18 mouse cellular contexts compared by ENCODE assay signal in genomic region chr8:119590348-119590747, GRCm38 (mm10). TPM values are rescaled to one million over a fixed set of nuclear protein-coding genes. Genes with fewer than 3 reads are reported as not detected.
"Had no signal": no experiment of that assay in that cellular context is flagged by ENCODE, and none has a peak within 500 bp of the region (broad histone marks: within the 10 kb centered on the region; RNA-seq: fewer than 3 reads in every experiment).

No protein-coding gene starts in this region.

- ATAC-seq: liver, embryonic 12.5 days had no signal

- H3K9me3 ChIP-seq: hindbrain, embryonic 13.5 days; limb, embryonic 15.5 days; liver, embryonic 12.5 days; lung, embryonic 15.5 days; midbrain, embryonic 10.5 days; neural tube, embryonic 15.5 days had no signal

- DNase-seq: kidney, adult 18-20 months; kidney, postnatal 4 days; midbrain, embryonic 14.5 days; thymus, adult 18-20 months; thymus, postnatal 14 days had no signal

- H3K4me1 ChIP-seq: lung, embryonic 15.5 days had no signal

- H3K4me2 ChIP-seq: hindbrain, embryonic 13.5 days; limb, embryonic 15.5 days; liver, embryonic 12.5 days; lung, embryonic 15.5 days; neural tube, embryonic 15.5 days had no signal

- H3K4me3 ChIP-seq: hindbrain, embryonic 13.5 days; left cerebral cortex, adult 2 months; limb, embryonic 15.5 days; liver, embryonic 12.5 days; lung, embryonic 15.5 days; midbrain, embryonic 10.5 days; myocyte; neural tube, embryonic 15.5 days had no signal

- H3K27ac ChIP-seq: hindbrain, embryonic 13.5 days; kidney, postnatal 0 days; left cerebral cortex, adult 2 months; limb, embryonic 15.5 days; liver, embryonic 12.5 days; lung, embryonic 15.5 days; midbrain, embryonic 10.5 days; neural tube, embryonic 15.5 days had no signal

- H3K9ac ChIP-seq: hindbrain, embryonic 13.5 days; limb, embryonic 15.5 days; liver, embryonic 12.5 days; lung, embryonic 15.5 days; neural tube, embryonic 15.5 days had no signal

- H3K36me3 ChIP-seq: hindbrain, embryonic 13.5 days; limb, embryonic 15.5 days; liver, embryonic 12.5 days; lung, embryonic 15.5 days; midbrain, embryonic 10.5 days had no signal

- H3K27me3 ChIP-seq: hindbrain, embryonic 13.5 days; limb, embryonic 15.5 days; lung, embryonic 15.5 days; neural tube, embryonic 15.5 days had no signal

RNA-seq across cellular contexts. Expression of gene Dnaaf1, which starts 15.3 kb away (rescaled TPM):
- polyA plus RNA-seq: neural tube, embryonic 11.5 days; spleen, adult 2 months had no signal

RNA-seq across cellular contexts. Expression of gene Adad2, which starts 22.2 kb away (rescaled TPM):
- polyA plus RNA-seq: hindbrain, embryonic 13.5 days; kidney, postnatal 0 days; liver, embryonic 12.5 days; liver, embryonic 16.5 days; lung, embryonic 15.5 days; myocyte; neural tube, embryonic 11.5 days; spleen, adult 2 months; urinary bladder, adult 2 months had no signal
